In the genomic region with DNA sequence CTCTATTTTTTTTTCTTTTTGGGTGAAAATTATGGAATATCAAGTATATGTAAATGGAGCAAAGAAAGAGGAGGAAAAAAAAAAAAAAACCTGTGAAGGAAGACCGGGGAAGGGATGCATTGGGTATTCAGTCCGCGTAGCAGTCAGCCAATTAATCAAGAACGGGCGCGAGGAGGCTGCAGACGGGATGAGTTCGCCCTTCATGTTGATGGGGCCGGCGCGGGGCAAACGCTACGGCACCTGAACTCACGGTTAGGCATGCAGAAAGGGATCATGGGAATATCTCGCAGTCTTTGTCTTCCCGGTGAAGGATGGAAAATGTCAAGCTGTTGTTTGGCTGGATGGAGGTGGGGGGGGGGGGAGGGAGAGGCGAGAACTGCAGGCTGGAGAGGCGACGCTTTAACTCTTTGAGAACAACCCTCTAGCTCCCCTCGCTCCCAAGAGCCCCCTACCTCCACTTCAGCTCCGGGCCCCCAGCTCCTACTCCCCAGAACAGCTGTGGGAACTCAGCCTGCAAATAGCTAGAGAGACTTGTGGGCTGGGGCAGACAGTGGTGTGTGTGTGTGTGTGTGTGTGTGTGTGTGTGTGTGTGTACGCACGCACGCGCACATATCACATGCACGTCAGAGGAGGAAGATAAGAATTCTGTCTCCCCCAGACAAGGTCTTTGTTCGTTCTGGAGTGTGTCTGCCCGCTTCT, we compare ENCODE assay signal across 12 mouse cellular contexts.
DNase-seq lines count a peak whose midpoint lies in the region; ATAC-seq and TF ChIP-seq lines count a peak whose summit lies in the region.
"Had no signal": no experiment of that assay in that cellular context is flagged by ENCODE, and none has a peak within 500 bp of the region (broad histone marks: within the 10 kb centered on the region; RNA-seq: fewer than 3 reads in every experiment).

No protein-coding gene starts in this region.

- WGBS in lung, embryonic 14.5 days = 11% methylated on average over 27 of the region's 28 CpGs
- 19% methylated on average over 28 of the region's 28 CpGs for WGBS in lung, adult 2 months
- WGBS in forebrain, embryonic 13.5 days = 11% methylated on average over 28 of the region's 28 CpGs
- 25% methylated on average over 28 of the region's 28 CpGs for whole genome bisulfite sequencing in intestine, embryonic 16.5 days
- WGBS in stomach, embryonic 15.5 days = 16% methylated on average over 26 of the region's 28 CpGs

- H3K4me2 ChIP-seq in lung, embryonic 14.5 days = peak overlapping the region; percentile 43; the same call in 1 of the 2 replicates
- H3K4me2 ChIP-seq in forebrain, embryonic 13.5 days = peak overlapping the region; percentile 54
- peak overlapping the region; percentile 12; the same call in 1 of the 2 replicates for H3K4me2 ChIP-seq in intestine, embryonic 16.5 days (ENCODE audit: low read depth, low read length)
- H3K4me2 ChIP-seq in stomach, embryonic 15.5 days = peak overlapping the region; percentile 40
- H3K4me2 ChIP-seq: liver, embryonic 15.5 days had no signal

- peak; percentile 55 for DNase-seq in lung, embryonic 14.5 days
- DNase-seq in lung, adult 2 months = no peak
- no peak for DNase-seq in Muller cell, postnatal 12 days (ENCODE audit: inconsistent ontology term)
- no peak for DNase-seq in adrenal gland, adult (ENCODE audit: inconsistent age in 2 of 2, low spot score in 1 of 2)
- DNase-seq: cerebellum, adult 11 months; kidney, postnatal 10 days; thymus, postnatal 36 days had no signal

- TF ChIP-seq POLR2A in lung, adult 2 months (IDR thresholded peaks at IDR 0.05; ENCODE audit: borderline replicate concordance, extremely low read depth, low read depth, low read length) = no peak

- no peaks in the 10 kb centered on the region for H3K9me3 ChIP-seq in lung, embryonic 14.5 days (ENCODE audit: low read depth, low read length)
- no peaks in the 10 kb centered on the region for H3K9me3 ChIP-seq in forebrain, embryonic 13.5 days (replicated peaks)
- H3K9me3 ChIP-seq in intestine, embryonic 16.5 days (ENCODE audit: control insufficient read depth, low read length) = no peaks in the 10 kb centered on the region
- no peaks in the 10 kb centered on the region for H3K9me3 ChIP-seq in stomach, embryonic 15.5 days
- H3K9me3 ChIP-seq: liver, embryonic 15.5 days had no signal

- H3K4me1 ChIP-seq in lung, embryonic 14.5 days (ENCODE audit: insufficient read depth) = no peaks in the 10 kb centered on the region
- no peaks in the 10 kb centered on the region for H3K4me1 ChIP-seq in lung, adult 2 months (ENCODE audit: control insufficient read depth, insufficient read depth, low read length)
- H3K4me1 ChIP-seq in forebrain, embryonic 13.5 days = peaks cover 48% of the 10 kb centered on the region
- no peaks in the 10 kb centered on the region for H3K4me1 ChIP-seq in intestine, embryonic 16.5 days (ENCODE audit: control insufficient read depth, insufficient read depth, low read length)
- H3K4me1 ChIP-seq in stomach, embryonic 15.5 days = 0 out of 2 replicates have a peak, but pooled peaks cover 2% of the 10 kb centered on the region
- H3K4me1 ChIP-seq: liver, embryonic 15.5 days had no signal

- no peaks in the 10 kb centered on the region for H3K27me3 ChIP-seq in lung, embryonic 14.5 days (ENCODE audit: insufficient read depth, low read length)
- H3K27me3 ChIP-seq in forebrain, embryonic 13.5 days = no peaks in the 10 kb centered on the region
- no peaks in the 10 kb centered on the region for H3K27me3 ChIP-seq in intestine, embryonic 16.5 days (replicated peaks; ENCODE audit: control insufficient read depth, insufficient read depth, low read length)
- no peaks in the 10 kb centered on the region for H3K27me3 ChIP-seq in stomach, embryonic 15.5 days (replicated peaks)
- H3K27me3 ChIP-seq: liver, embryonic 15.5 days; Patski had no signal

- no peak overlapping the region for H3K27ac ChIP-seq in lung, embryonic 14.5 days (ENCODE audit: low read depth)
- H3K27ac ChIP-seq in forebrain, embryonic 13.5 days = peak overlapping the region; percentile 97
- no peak overlapping the region for H3K27ac ChIP-seq in intestine, embryonic 16.5 days (ENCODE audit: low read length)
- no peak overlapping the region for H3K27ac ChIP-seq in stomach, embryonic 15.5 days
- H3K27ac ChIP-seq: liver, embryonic 15.5 days had no signal

- TF ChIP-seq CTCF in lung, embryonic 14.5 days (IDR thresholded peaks at IDR 0.05; ENCODE audit: low read depth) = no peak
- no peak for TF ChIP-seq CTCF in lung, adult 2 months (IDR thresholded peaks at IDR 0.05; ENCODE audit: insufficient read depth, low read length)

- ATAC-seq in lung, embryonic 14.5 days (ENCODE audit: insufficient read depth) = peak; percentile 69; the same call in 1 of the 2 replicates
- ATAC-seq in forebrain, embryonic 13.5 days = peak; percentile 85
- ATAC-seq in intestine, embryonic 16.5 days = peak; percentile 40; the same call in 1 of the 2 replicates
- 0 out of 2 replicates have a peak, but pooled peaks have one; percentile 14 for ATAC-seq in stomach, embryonic 15.5 days (ENCODE audit: insufficient read depth, low FRiP score, low read depth)
- ATAC-seq: Patski had no signal

- H3K9ac ChIP-seq in lung, embryonic 14.5 days = no peak overlapping the region
- H3K9ac ChIP-seq in forebrain, embryonic 13.5 days = peak overlapping the region; percentile 45
- H3K9ac ChIP-seq in intestine, embryonic 16.5 days (ENCODE audit: low read depth, low read length) = no peak overlapping the region
- no peak overlapping the region for H3K9ac ChIP-seq in stomach, embryonic 15.5 days
- H3K9ac ChIP-seq: liver, embryonic 15.5 days had no signal

- H3K36me3 ChIP-seq in lung, embryonic 14.5 days (ENCODE audit: insufficient read depth) = no peaks in the 10 kb centered on the region
- no peaks in the 10 kb centered on the region for H3K36me3 ChIP-seq in forebrain, embryonic 13.5 days (ENCODE audit: poor library complexity, severe bottlenecking)
- no peaks in the 10 kb centered on the region for H3K36me3 ChIP-seq in intestine, embryonic 16.5 days (ENCODE audit: control insufficient read depth, insufficient read depth, low read length)
- no peaks in the 10 kb centered on the region for H3K36me3 ChIP-seq in stomach, embryonic 15.5 days
- H3K36me3 ChIP-seq: liver, embryonic 15.5 days had no signal

- H3K4me3 ChIP-seq in lung, embryonic 14.5 days (ENCODE audit: low read depth, low read length) = no peak overlapping the region
- H3K4me3 ChIP-seq in lung, adult 2 months (replicated peaks; ENCODE audit: extremely low read depth, low read depth, low read length) = no peak overlapping the region
- H3K4me3 ChIP-seq in forebrain, embryonic 13.5 days = peak overlapping the region; percentile 18
- no peak overlapping the region for H3K4me3 ChIP-seq in intestine, embryonic 16.5 days (ENCODE audit: low read length)
- no peak overlapping the region for H3K4me3 ChIP-seq in stomach, embryonic 15.5 days (replicated peaks)
- H3K4me3 ChIP-seq: liver, embryonic 15.5 days had no signal

Comparison
In these comparisons a context has a peak if more than half of its experiments do, and no peak if none do; other contexts are left out.
1. ATAC-seq: peak in every context shown above with its lines; median percentile 85 in forebrain, embryonic 13.5 days; 69 in lung, embryonic 14.5 days; 40 in intestine, embryonic 16.5 days; 14 in stomach, embryonic 15.5 days.